Mouse (Mus musculus) CD4-positive naive resting alpha-beta T cell, adult 76 days (primary cell): ENCODE results near the gene Nfkbid. TPM values are rescaled to one million over a fixed set of nuclear protein-coding genes. Genes with fewer than 3 reads are reported as not detected.

Experiments
- total RNA-seq: library from RNA; stranded (reverse); gene quantifications from one replicate; pipeline ENCODE4 v1.2.4, GENCODE M21; 2023

Nfkbid gene
- 83.8 TPM for total RNA-seq

GRCm38 (mm10) chr7:30421175-30421889 lies at the start of gene Nfkbid:
Gene Nfkbid, plus strand, starts transcription at chr7:30421732.

DNA sequence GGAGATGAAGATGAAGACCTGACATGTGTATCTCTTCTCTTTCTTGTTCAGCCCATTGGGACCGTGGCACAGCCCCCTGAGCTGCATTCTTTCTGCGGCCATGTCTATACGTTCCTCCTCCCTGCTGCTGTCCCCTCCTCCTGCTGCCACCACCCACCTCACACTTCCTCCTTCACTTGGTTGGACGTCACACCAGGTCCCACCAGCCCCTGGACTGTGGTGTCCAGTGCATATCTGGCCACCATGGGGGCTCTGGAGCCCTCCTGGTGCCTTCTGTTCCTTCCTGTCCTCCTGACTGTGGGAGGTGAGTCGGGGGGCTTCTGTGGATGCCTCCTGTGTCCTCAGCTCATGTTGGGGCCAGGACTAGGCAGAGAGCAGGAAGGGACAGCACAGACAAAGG lies 7.9 kb upstream of the Nfkbid start, which contains the start of gene Tyrobp:
Gene Tyrobp, plus strand, starts transcription at position 165 of the 400 bp plus-strand sequence.

DNA sequence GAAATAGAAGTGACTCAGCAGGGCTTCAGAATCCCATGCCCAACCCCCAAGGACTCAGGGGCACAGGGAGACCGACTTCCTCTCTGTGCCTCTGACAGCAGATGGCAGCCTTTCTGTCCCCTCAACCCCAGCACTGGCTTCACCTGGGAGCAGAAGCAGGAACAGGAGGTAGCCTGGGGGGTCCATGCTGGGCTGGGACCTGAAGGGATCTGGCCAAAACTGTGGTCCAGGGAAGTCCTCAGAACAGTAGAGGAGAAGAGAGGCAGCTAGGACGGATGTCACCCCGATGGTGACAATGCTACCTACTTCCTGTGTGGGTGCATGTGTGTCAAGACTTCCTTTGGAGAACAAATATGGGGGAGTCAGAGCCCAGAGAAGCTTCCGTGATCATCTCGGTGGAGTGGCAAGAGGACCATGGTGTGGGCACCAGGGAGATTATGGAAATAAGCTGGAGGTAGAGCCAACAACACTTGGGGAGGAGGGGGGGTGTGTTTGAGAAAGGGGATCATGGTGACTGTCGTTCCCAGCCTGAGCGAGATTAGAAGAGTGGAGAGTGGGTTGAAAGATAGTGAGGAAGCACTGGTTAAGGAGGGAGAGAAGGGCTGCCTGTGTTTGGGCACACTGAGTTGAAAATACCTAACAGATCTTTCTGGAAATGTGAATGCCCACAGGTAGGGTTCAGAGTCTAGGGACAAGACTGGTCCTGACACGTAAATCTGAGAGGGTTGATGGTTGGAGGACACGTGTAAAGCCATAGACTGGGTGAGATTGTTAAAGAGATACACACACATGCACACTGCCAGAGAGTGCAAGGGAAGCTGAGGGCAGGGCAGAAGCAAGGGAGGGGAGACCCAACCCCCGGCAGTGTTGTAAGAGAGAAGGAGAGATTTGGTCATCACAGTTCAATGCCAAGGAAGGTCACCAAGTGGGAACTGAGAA lies 1.7 kb upstream of the Nfkbid start, which contains the start of gene Hcst:
Gene Hcst, minus strand, starts transcription at position 294 of the 939 bp plus-strand sequence.

DNA sequence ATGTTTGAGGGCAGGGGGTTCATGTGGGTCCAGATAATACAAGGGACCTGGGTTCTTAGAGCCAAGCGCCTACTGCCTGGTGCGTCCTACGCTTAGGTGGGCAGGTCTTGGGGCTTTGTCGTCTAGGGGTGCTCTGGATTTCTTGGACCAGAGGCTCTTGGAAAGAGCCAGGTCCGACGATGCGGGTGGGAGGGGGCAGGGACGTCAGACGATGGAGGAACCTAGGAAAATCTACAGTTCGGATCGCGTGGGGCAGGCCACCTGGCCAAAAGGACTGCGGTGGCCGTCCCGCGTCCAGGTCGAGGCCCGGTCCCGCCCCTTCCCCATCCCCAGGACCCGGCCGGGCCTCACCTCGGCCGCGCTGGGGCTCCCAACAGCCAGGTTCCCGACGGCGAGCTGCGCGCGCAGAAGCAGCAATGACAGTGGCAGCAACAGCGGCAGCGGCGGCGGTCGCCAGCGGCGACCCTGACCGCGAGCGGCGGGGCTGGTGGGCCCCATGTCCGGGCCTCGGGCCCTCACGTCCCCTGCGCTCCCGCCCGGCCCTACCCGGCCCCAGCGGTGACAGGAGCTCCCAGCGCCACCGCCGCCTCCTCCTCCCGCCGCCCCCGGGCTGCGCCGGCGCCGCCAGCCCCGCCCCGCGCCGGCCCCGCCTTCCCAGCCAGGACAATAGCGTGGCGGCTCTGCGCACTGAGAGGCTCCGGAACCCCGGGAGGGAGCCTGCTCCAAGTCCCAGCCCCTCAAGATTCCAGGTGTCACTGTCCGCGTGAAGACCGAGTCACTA lies 23.6 kb downstream of the Nfkbid start, which contains the start of gene Aplp1:
Gene Aplp1, minus strand, starts transcription at position 565 of the 781 bp plus-strand sequence.

GRCm38 (mm10) chr7:30457629-30458330 lies 36.2 kb downstream of the Nfkbid start, which contains the start of the genes Kirrel2 and Nphs1:
Gene Kirrel2, minus strand, starts transcription at chr7:30457690.
Gene Nphs1, plus strand, starts transcription at chr7:30458315.

Other genes starting within 250 kb of the Nfkbid start
- gene Cox7a1, start 237.6 kb upstream of the Nfkbid start, total RNA-seq: not detected
- gene Capns1, start 222.9 kb upstream of the Nfkbid start, total RNA-seq: 123 TPM
- gene Polr2i, start 189.8 kb upstream of the Nfkbid start, total RNA-seq: 23.6 TPM
- 25.8 TPM for gene Tbcb, start 189.5 kb upstream of the Nfkbid start, total RNA-seq
- gene Ovol3, start 186.0 kb upstream of the Nfkbid start, total RNA-seq: not detected
- gene Thap8, start 141.6 kb upstream of the Nfkbid start, total RNA-seq: 0.64 TPM
- 5.8 TPM for gene Wdr62, start 141.3 kb upstream of the Nfkbid start, total RNA-seq
- gene Clip3, start 130.0 kb upstream of the Nfkbid start, total RNA-seq: 0.53 TPM
- 64.0 TPM for gene Alkbh6, start 113.0 kb upstream of the Nfkbid start, total RNA-seq
- gene Syne4, start 106.9 kb upstream of the Nfkbid start, total RNA-seq: 6.4 TPM
- gene E130208F15Rik, start 100.0 kb upstream of the Nfkbid start, total RNA-seq: 5.8 TPM
- gene Sdhaf1, start 97.8 kb upstream of the Nfkbid start, total RNA-seq: 14.3 TPM
- not detected for gene Lrfn3, start 59.0 kb upstream of the Nfkbid start, total RNA-seq
- 30.8 TPM for gene Tyrobp, start 8.0 kb upstream of the Nfkbid start, total RNA-seq
- gene Hcst, start 1.9 kb upstream of the Nfkbid start, total RNA-seq: 153 TPM
- 1.3 TPM for gene Aplp1, start 23.8 kb downstream of the Nfkbid start, total RNA-seq
- gene Kirrel2, start 36.0 kb downstream of the Nfkbid start, total RNA-seq: not detected
- 0.29 TPM for gene Nphs1, start 36.6 kb downstream of the Nfkbid start, total RNA-seq
- gene Prodh2, start 71.9 kb downstream of the Nfkbid start, total RNA-seq: not detected
- gene Arhgap33, start 113.3 kb downstream of the Nfkbid start, total RNA-seq: 5.4 TPM
- 1.5 TPM for gene Hspb6, start 130.4 kb downstream of the Nfkbid start, total RNA-seq
- 8.9 TPM for gene Proser3, start 130.6 kb downstream of the Nfkbid start, total RNA-seq
- 34.1 TPM for gene Lin37, start 138.1 kb downstream of the Nfkbid start, total RNA-seq
- gene U2af1l4, start 141.6 kb downstream of the Nfkbid start, total RNA-seq: 62.4 TPM
- 24.2 TPM for gene Gm49396, start 141.6 kb downstream of the Nfkbid start, total RNA-seq
- 122 TPM for gene Psenen, start 141.9 kb downstream of the Nfkbid start, total RNA-seq
- 36.2 TPM for gene Igflr1, start 143.7 kb downstream of the Nfkbid start, total RNA-seq
- 101 TPM for gene Kmt2b, start 167.0 kb downstream of the Nfkbid start, total RNA-seq
- gene Zbtb32, start 177.2 kb downstream of the Nfkbid start, total RNA-seq: not detected
- gene Upk1a, start 191.1 kb downstream of the Nfkbid start, total RNA-seq: not detected
- 159 TPM for gene Cox6b1, start 204.4 kb downstream of the Nfkbid start, total RNA-seq
- gene Etv2, start 214.1 kb downstream of the Nfkbid start, total RNA-seq: not detected
- 95.6 TPM for gene Rbm42, start 228.6 kb downstream of the Nfkbid start, total RNA-seq
- gene Haus5, start 243.3 kb downstream of the Nfkbid start, total RNA-seq: 33.8 TPM
- gene Pmis2, start 249.9 kb downstream of the Nfkbid start, total RNA-seq: not detected